In genomic region chr4:142865593-142865992, GRCm38 (mm10) we compare ENCODE assay signal across 15 mouse cellular contexts.
"Had no signal": no experiment of that assay in that cellular context is flagged by ENCODE, and none has a peak within 500 bp of the region (broad histone marks: within the 10 kb centered on the region; RNA-seq: fewer than 3 reads in every experiment).

No protein-coding gene starts in this region.

- H3K36me3 ChIP-seq: neural tube, embryonic 13.5 days; neural tube, embryonic 15.5 days; stomach, embryonic 15.5 days had no signal

- H3K9me3 ChIP-seq: neural tube, embryonic 13.5 days; neural tube, embryonic 15.5 days; stomach, embryonic 15.5 days had no signal

- DNase-seq: retina, postnatal 1 day; right cerebral cortex, postnatal 14 days; right cerebral cortex, postnatal 25 days; right cerebral cortex, postnatal 4 days; spleen, adult 18-20 months; thymus, adult 18-20 months; thymus, adult 2 months; thymus, postnatal 14 days; thymus, postnatal 25 days; thymus, postnatal 36 days; thymus, postnatal 4 days had no signal

- H3K4me2 ChIP-seq: neural tube, embryonic 13.5 days; neural tube, embryonic 15.5 days; stomach, embryonic 15.5 days had no signal

- H3K9ac ChIP-seq: neural tube, embryonic 13.5 days; neural tube, embryonic 15.5 days; stomach, embryonic 15.5 days had no signal

- H3K4me1 ChIP-seq: neural tube, embryonic 13.5 days; neural tube, embryonic 15.5 days; stomach, embryonic 15.5 days had no signal

- H3K27ac ChIP-seq: neural tube, embryonic 13.5 days; neural tube, embryonic 15.5 days; stomach, embryonic 15.5 days; stomach, postnatal 0 days had no signal

- H3K4me3 ChIP-seq: neural tube, embryonic 13.5 days; neural tube, embryonic 15.5 days; stomach, embryonic 15.5 days had no signal

- H3K27me3 ChIP-seq: neural tube, embryonic 13.5 days; neural tube, embryonic 15.5 days; stomach, embryonic 15.5 days had no signal
